Mouse (Mus musculus) ES-Bruce4 (cell line): Measurements from ENCODE around the gene Sap18b. TPM values are rescaled to one million over a fixed set of nuclear protein-coding genes. Genes with fewer than 3 reads are reported as not detected.
"Not testable (repeated sequence)": the region's sequence is repeated elsewhere in the genome, so short reads cannot be mapped to it uniquely, and the experiment has no call there.

Experiments
- H3K27ac ChIP-seq: 2 replicates; pipeline ENCODE4 v1.5.1; 2012; ENCODE audit warnings: low read length, inconsistent platforms; ENCODE audit not compliant: insufficient read depth
- H3K27me3 ChIP-seq: 2 replicates; pipeline ENCODE4 v1.6.1; 2012; ENCODE audit warnings: mild to moderate bottlenecking, low read length, inconsistent platforms; ENCODE audit not compliant: control insufficient read depth, poor library complexity, insufficient read depth, severe bottlenecking
- H3K36me3 ChIP-seq: 2 replicates; pipeline ENCODE4 v1.6.1; 2012; ENCODE audit warnings: inconsistent platforms, mild to moderate bottlenecking, low read length, moderate library complexity; ENCODE audit not compliant: control insufficient read depth, poor library complexity, insufficient read depth, severe bottlenecking
- H3K4me1 ChIP-seq: one replicate; pipeline ENCODE4 v1.8.1; 2011; ENCODE audit warnings: low read length; ENCODE audit not compliant: control insufficient read depth, insufficient read depth
- H3K4me3 ChIP-seq: 2 replicates; pipeline ENCODE4 v1.5.1; 2011; ENCODE audit warnings: low read depth, mild to moderate bottlenecking, low read length
- H3K9ac ChIP-seq: 2 replicates; pipeline ENCODE4 v1.6.1; 2012; ENCODE audit warnings: low read depth, mild to moderate bottlenecking, inconsistent platforms; ENCODE audit not compliant: poor library complexity, severe bottlenecking
- H3K9me3 ChIP-seq: replicated peaks from 2 replicates; pipeline ENCODE4 v1.6.1; 2012; ENCODE audit warnings: mild to moderate bottlenecking, low read length, inconsistent platforms; ENCODE audit not compliant: control insufficient read depth, poor library complexity, insufficient read depth, severe bottlenecking
- CTCF ChIP-seq: IDR thresholded peaks from one replicate; pipeline ENCODE4 v1.8.1; 2011; ENCODE audit warnings: low read depth, low read length
- EP300 ChIP-seq: IDR thresholded peaks from 2 replicates; pipeline ENCODE4 v1.6.1; 2011; ENCODE audit warnings: low read depth, low read length; ENCODE audit not compliant: insufficient read depth
- POLR2A ChIP-seq: IDR thresholded peaks from one replicate; pipeline ENCODE4 v1.8.1; 2011; ENCODE audit warnings: low read length; ENCODE audit not compliant: insufficient read depth
- polyA plus RNA-seq: library from polyadenylated mRNA; stranded (reverse); fragments of >200 nt; gene quantifications from 2 replicates; pipeline ENCODE4 v1.2.4, GENCODE M21; 2011; ENCODE audit warnings: low read depth; ENCODE audit not compliant: missing spikeins, insufficient read depth, insufficient read length

The Sap18b gene
- 150 and 169 TPM in 2 replicates for polyA plus RNA-seq

GRCm38 (mm10) chr8:95825162-95825561, at the start of gene Sap18b:
Gene Sap18b (plus strand): TSS chr8:95825346.
- not testable (repeated sequence) for H3K4me1 ChIP-seq, H3K36me3 ChIP-seq, H3K9me3 ChIP-seq, H3K27me3 ChIP-seq, H3K27ac ChIP-seq
- peak within 1 kb of the TSS; percentile 28; the same call in 1 of the 2 replicates for H3K4me3 ChIP-seq
- H3K9ac ChIP-seq = 0 out of 2 replicates have a peak within 1 kb of the TSS, but pooled peaks have one; percentile 23

- TF ChIP-seq EP300 (no peak), CTCF (no peak), POLR2A (no peak)
- H3K36me3 ChIP-seq = peaks cover 75% of the 10 kb centered on the region
- H3K27me3 ChIP-seq = no peaks in the 10 kb centered on the region
- H3K9ac ChIP-seq = no peak overlapping the region
- H3K4me1 ChIP-seq = no peaks in the 10 kb centered on the region
- no peak overlapping the region for H3K27ac ChIP-seq
- H3K9me3 ChIP-seq = peaks cover 11% of the 10 kb centered on the region
- no peak overlapping the region for H3K4me3 ChIP-seq
Observed at GRCm38 (mm10) chr8:95781085-95781484, 44.1 kb upstream of the Sap18b start.

- no peaks in the 10 kb centered on the region for H3K27me3 ChIP-seq
- no peak overlapping the region for H3K4me3 ChIP-seq
- no peaks in the 10 kb centered on the region for H3K4me1 ChIP-seq
- peaks cover 80% of the 10 kb centered on the region for H3K36me3 ChIP-seq
- TF ChIP-seq POLR2A (no peak), CTCF (no peak), EP300 (no peak)
- H3K9ac ChIP-seq = no peak overlapping the region
- peaks cover 11% of the 10 kb centered on the region for H3K9me3 ChIP-seq
- H3K27ac ChIP-seq = no peak overlapping the region
Observed at GRCm38 (mm10) chr8:95781775-95782174, 43.4 kb upstream of the Sap18b start.

GRCm38 (mm10) chr8:95782628-95783027, 42.5 kb upstream of the Sap18b start:
- peaks cover 11% of the 10 kb centered on the region for H3K9me3 ChIP-seq
- no peak overlapping the region for H3K27ac ChIP-seq
- H3K27me3 ChIP-seq = no peaks in the 10 kb centered on the region
- H3K4me3 ChIP-seq = no peak overlapping the region
- TF ChIP-seq EP300 (no peak), CTCF (no peak), POLR2A (no peak)
- no peaks in the 10 kb centered on the region for H3K4me1 ChIP-seq
- H3K36me3 ChIP-seq = peaks cover 81% of the 10 kb centered on the region
- no peak overlapping the region for H3K9ac ChIP-seq

GRCm38 (mm10) chr8:95785591-95785990, 39.6 kb upstream of the Sap18b start:
- Histone ChIP-seq H3K27ac (no peak overlapping the region), H3K4me3 (no peak overlapping the region), H3K4me1 (no peaks in the 10 kb centered on the region), H3K9me3 (no peaks in the 10 kb centered on the region; the same call in 1 of the 2 replicates), H3K36me3 (peaks cover 79% of the 10 kb centered on the region), H3K27me3 (no peaks in the 10 kb centered on the region), H3K9ac (no peak overlapping the region)
- TF ChIP-seq POLR2A = no peak
- TF ChIP-seq CTCF = no peak
- TF ChIP-seq EP300 = no peak

GRCm38 (mm10) chr8:95795333-95796061, 29.6 kb upstream of the Sap18b start:
- not testable (repeated sequence) for H3K4me1 ChIP-seq, H3K27me3 ChIP-seq, H3K4me3 ChIP-seq, H3K9me3 ChIP-seq, H3K9ac ChIP-seq, H3K27ac ChIP-seq
- peaks cover 32% of the 10 kb centered on the region for H3K36me3 ChIP-seq
